ENCODE assay signal across 16 mouse cellular contexts in the genomic region with DNA sequence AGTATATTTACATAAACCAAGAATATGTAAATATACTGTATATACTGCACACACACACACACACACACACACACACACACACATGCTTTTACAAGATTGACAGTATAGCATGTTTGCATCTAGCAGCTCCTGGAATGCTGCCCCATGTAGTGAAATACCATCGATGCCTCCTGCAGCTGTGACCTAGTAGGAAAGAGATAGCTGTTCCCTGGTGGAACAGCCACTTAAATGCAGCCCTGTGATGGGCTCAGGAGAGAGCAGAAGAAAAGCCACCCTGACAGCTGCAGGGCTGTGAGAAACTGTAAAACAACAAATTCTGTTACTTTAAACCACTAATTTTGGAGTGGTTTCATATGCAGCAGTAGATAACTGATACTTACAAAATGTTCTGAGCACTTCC. TPM values are rescaled to one million over a fixed set of nuclear protein-coding genes. Genes with fewer than 3 reads are reported as not detected.
"Had no signal": no experiment of that assay in that cellular context is flagged by ENCODE, and none has a peak within 500 bp of the region (broad histone marks: within the 10 kb centered on the region; RNA-seq: fewer than 3 reads in every experiment).

No protein-coding gene starts in this region.

- H3K36me3 ChIP-seq: liver, embryonic 15.5 days; midbrain, embryonic 13.5 days; neural tube, embryonic 12.5 days had no signal

- H3K4me2 ChIP-seq: liver, embryonic 11.5 days; liver, embryonic 15.5 days; midbrain, embryonic 13.5 days; neural tube, embryonic 12.5 days had no signal

- H3K9ac ChIP-seq: liver, embryonic 15.5 days; midbrain, embryonic 13.5 days; neural tube, embryonic 12.5 days had no signal

- H3K4me3 ChIP-seq: liver, embryonic 15.5 days; midbrain, embryonic 13.5 days; neural tube, embryonic 12.5 days had no signal

- H3K9me3 ChIP-seq: liver, embryonic 15.5 days; midbrain, embryonic 13.5 days; neural tube, embryonic 12.5 days had no signal

- DNase-seq: layer of hippocampus, postnatal 36 days; lung, adult 2 months; lung, postnatal 36 days; thymus, adult 18-20 months; thymus, postnatal 14 days had no signal

- H3K27me3 ChIP-seq: liver, embryonic 15.5 days; midbrain, embryonic 13.5 days; neural tube, embryonic 12.5 days had no signal

- H3K4me1 ChIP-seq: liver, embryonic 15.5 days; neural tube, embryonic 12.5 days had no signal

- H3K27ac ChIP-seq: liver, embryonic 15.5 days; midbrain, embryonic 13.5 days; neural tube, embryonic 12.5 days; stomach, postnatal 0 days had no signal

- ATAC-seq: lung, postnatal 0 days; midbrain, embryonic 13.5 days had no signal

RNA-seq across cellular contexts. Expression of a gene that starts 31.4 kb away (rescaled TPM):
- total RNA-seq: layer of hippocampus, postnatal 36 days; left cerebral cortex, postnatal 36 days; megakaryocyte progenitor cell, adult 5-6 weeks; midbrain, postnatal 0 days; neutrophil, adult 5-6 weeks had no signal
- polyA plus RNA-seq: kidney, embryonic 16.5 days; liver, embryonic 11.5 days; liver, embryonic 15.5 days; midbrain, embryonic 13.5 days; midbrain, postnatal 0 days; neural tube, embryonic 12.5 days; stomach, postnatal 0 days had no signal
